Mouse (Mus musculus): ENCODE data around the gene Col23a1. TPM values are rescaled to one million over a fixed set of nuclear protein-coding genes. Genes with fewer than 3 reads are reported as not detected.

Gene Col23a1
- total and polyA plus RNA-seq, 3 experiments = 0.01 to 0.55 TPM; not detected in 1

- TF ChIP-seq GATA1 (IDR thresholded peaks at IDR 0.05; ENCODE audit: borderline replicate concordance, low read length) (no peak), GATA2 (IDR thresholded peaks at IDR 0.05; ENCODE audit: borderline replicate concordance, low read depth, low read length) (no peak), CTCF (IDR thresholded peaks at IDR 0.05; ENCODE audit: low read depth, low read length) (no peak), POLR2AphosphoS5 (IDR thresholded peaks at IDR 0.05; ENCODE audit: insufficient replicate concordance, low read depth, low read length) (no peak), TAL1 (conservative IDR thresholded peaks at IDR 0.05; ENCODE audit: low read depth, low read length) (no peak)
- Histone ChIP-seq H3K9me3 (replicated peaks) (no peaks in the 10 kb centered on the region), H3K4me1 (ENCODE audit: insufficient read depth, low read depth, low read length) (no peaks in the 10 kb centered on the region), H3K27me3 (ENCODE audit: insufficient read depth, low read length) (peaks cover 6% of the 10 kb centered on the region), H3K36me3 (replicated peaks) (no peaks in the 10 kb centered on the region), H3K4me3 (ENCODE audit: low read depth, low read length) (no peak overlapping the region)
- ATAC-seq (ENCODE audit: extremely low read depth, insufficient number of reproducible peaks, low FRiP score, poor library complexity, severe bottlenecking) (no peak), DNase-seq (ENCODE audit: low spot score) (no peak)
Observed at GRCm38 (mm10) chr11:51398084-51398483, 108.4 kb downstream of the Col23a1 start.

GRCm38 (mm10) chr11:51400356-51400755 lies 110.6 kb downstream of the Col23a1 start:
- Histone ChIP-seq H3K36me3 (replicated peaks) (no peaks in the 10 kb centered on the region), H3K4me1 (ENCODE audit: insufficient read depth, low read depth, low read length) (no peaks in the 10 kb centered on the region), H3K4me3 (ENCODE audit: low read depth, low read length) (no peak overlapping the region), H3K27me3 (ENCODE audit: insufficient read depth, low read length) (peaks cover 14% of the 10 kb centered on the region), H3K9me3 (replicated peaks) (no peaks in the 10 kb centered on the region)
- DNase-seq (ENCODE audit: low spot score) (no peak), ATAC-seq (ENCODE audit: extremely low read depth, insufficient number of reproducible peaks, low FRiP score, poor library complexity, severe bottlenecking) (no peak)
- TF ChIP-seq GATA1 (IDR thresholded peaks at IDR 0.05; ENCODE audit: borderline replicate concordance, low read length) (no peak), POLR2AphosphoS5 (IDR thresholded peaks at IDR 0.05; ENCODE audit: insufficient replicate concordance, low read depth, low read length) (no peak), CTCF (IDR thresholded peaks at IDR 0.05; ENCODE audit: low read depth, low read length) (no peak), TAL1 (conservative IDR thresholded peaks at IDR 0.05; ENCODE audit: low read depth, low read length) (no peak), GATA2 (IDR thresholded peaks at IDR 0.05; ENCODE audit: borderline replicate concordance, low read depth, low read length) (no peak)

- peaks cover 14% of the 10 kb centered on the region for H3K27me3 ChIP-seq (ENCODE audit: insufficient read depth, low read length)
- TF ChIP-seq POLR2AphosphoS5 (IDR thresholded peaks at IDR 0.05; ENCODE audit: insufficient replicate concordance, low read depth, low read length) = no peak
- TF ChIP-seq TAL1 (conservative IDR thresholded peaks at IDR 0.05; ENCODE audit: low read depth, low read length) = no peak
- no peak for TF ChIP-seq GATA2 (IDR thresholded peaks at IDR 0.05; ENCODE audit: borderline replicate concordance, low read depth, low read length)
- TF ChIP-seq CTCF (IDR thresholded peaks at IDR 0.05; ENCODE audit: low read depth, low read length) = no peak
- TF ChIP-seq GATA1 (IDR thresholded peaks at IDR 0.05; ENCODE audit: borderline replicate concordance, low read length) = no peak
- ATAC-seq (ENCODE audit: extremely low read depth, insufficient number of reproducible peaks, low FRiP score, poor library complexity, severe bottlenecking) (no peak), DNase-seq (ENCODE audit: low spot score) (no peak)
- H3K9me3 ChIP-seq (replicated peaks) = no peaks in the 10 kb centered on the region
- H3K4me1 ChIP-seq (ENCODE audit: insufficient read depth, low read depth, low read length) = no peaks in the 10 kb centered on the region
- H3K4me3 ChIP-seq (ENCODE audit: low read depth, low read length) = no peak overlapping the region
- no peaks in the 10 kb centered on the region for H3K36me3 ChIP-seq (replicated peaks)
Observed at GRCm38 (mm10) chr11:51401481-51402128, 111.9 kb downstream of the Col23a1 start.

- TF ChIP-seq CTCF (IDR thresholded peaks at IDR 0.05; ENCODE audit: low read depth, low read length) (no peak), TAL1 (conservative IDR thresholded peaks at IDR 0.05; ENCODE audit: low read depth, low read length) (no peak)
- Histone ChIP-seq H3K36me3 (replicated peaks) (no peaks in the 10 kb centered on the region), H3K4me3 (ENCODE audit: low read depth, low read length) (no peak overlapping the region), H3K9me3 (replicated peaks) (no peaks in the 10 kb centered on the region), H3K27me3 (ENCODE audit: insufficient read depth, low read length) (peaks cover 10% of the 10 kb centered on the region), H3K4me1 (ENCODE audit: insufficient read depth, low read depth, low read length) (no peaks in the 10 kb centered on the region)
- ATAC-seq (ENCODE audit: extremely low read depth, insufficient number of reproducible peaks, low FRiP score, poor library complexity, severe bottlenecking) (no peak), DNase-seq (ENCODE audit: low spot score) (no peak)
Observed at GRCm38 (mm10) chr11:51403886-51404285, 114.2 kb downstream of the Col23a1 start.

- no peak for DNase-seq (ENCODE audit: low spot score)
- TF ChIP-seq POLR2AphosphoS5 (IDR thresholded peaks at IDR 0.05; ENCODE audit: insufficient replicate concordance, low read depth, low read length) (no peak), GATA1 (IDR thresholded peaks at IDR 0.05; ENCODE audit: borderline replicate concordance, low read length) (no peak), CTCF (IDR thresholded peaks at IDR 0.05; ENCODE audit: low read depth, low read length) (no peak), TAL1 (conservative IDR thresholded peaks at IDR 0.05; ENCODE audit: low read depth, low read length) (no peak)
- Histone ChIP-seq H3K27me3 (ENCODE audit: insufficient read depth, low read length) (peaks cover 10% of the 10 kb centered on the region), H3K36me3 (replicated peaks) (no peaks in the 10 kb centered on the region), H3K4me1 (ENCODE audit: insufficient read depth, low read depth, low read length) (no peaks in the 10 kb centered on the region), H3K9me3 (replicated peaks) (no peaks in the 10 kb centered on the region), H3K4me3 (ENCODE audit: low read depth, low read length) (no peak overlapping the region)
- ATAC-seq (ENCODE audit: extremely low read depth, insufficient number of reproducible peaks, low FRiP score, poor library complexity, severe bottlenecking) = no peak
Observed at GRCm38 (mm10) chr11:51404865-51405440, 115.2 kb downstream of the Col23a1 start.

GRCm38 (mm10) chr11:51406531-51406930 lies 116.8 kb downstream of the Col23a1 start:
- H3K9me3 ChIP-seq (replicated peaks) = no peaks in the 10 kb centered on the region
- no peak for DNase-seq (ENCODE audit: low spot score)
- TF ChIP-seq CTCF (IDR thresholded peaks at IDR 0.05; ENCODE audit: low read depth, low read length) (no peak), GATA2 (IDR thresholded peaks at IDR 0.05; ENCODE audit: borderline replicate concordance, low read depth, low read length) (no peak), GATA1 (IDR thresholded peaks at IDR 0.05; ENCODE audit: borderline replicate concordance, low read length) (no peak), TAL1 (conservative IDR thresholded peaks at IDR 0.05; ENCODE audit: low read depth, low read length) (no peak), POLR2AphosphoS5 (IDR thresholded peaks at IDR 0.05; ENCODE audit: insufficient replicate concordance, low read depth, low read length) (no peak)
- H3K4me3 ChIP-seq (ENCODE audit: low read depth, low read length) = no peak overlapping the region
- ATAC-seq (ENCODE audit: extremely low read depth, insufficient number of reproducible peaks, low FRiP score, poor library complexity, severe bottlenecking) = no peak
- no peaks in the 10 kb centered on the region for H3K4me1 ChIP-seq (ENCODE audit: insufficient read depth, low read depth, low read length)
- peaks cover 12% of the 10 kb centered on the region for H3K27me3 ChIP-seq (ENCODE audit: insufficient read depth, low read length)
- H3K36me3 ChIP-seq (replicated peaks) = no peaks in the 10 kb centered on the region
